Mouse (Mus musculus): ENCODE measurements at regions not wholly inside any gene's neighbourhood (a gene's known extent, or its start where the extent isn't known, plus 50 kb on each side); places are given as distances from the start of the nearest gene placed in this dataset.

DNA sequence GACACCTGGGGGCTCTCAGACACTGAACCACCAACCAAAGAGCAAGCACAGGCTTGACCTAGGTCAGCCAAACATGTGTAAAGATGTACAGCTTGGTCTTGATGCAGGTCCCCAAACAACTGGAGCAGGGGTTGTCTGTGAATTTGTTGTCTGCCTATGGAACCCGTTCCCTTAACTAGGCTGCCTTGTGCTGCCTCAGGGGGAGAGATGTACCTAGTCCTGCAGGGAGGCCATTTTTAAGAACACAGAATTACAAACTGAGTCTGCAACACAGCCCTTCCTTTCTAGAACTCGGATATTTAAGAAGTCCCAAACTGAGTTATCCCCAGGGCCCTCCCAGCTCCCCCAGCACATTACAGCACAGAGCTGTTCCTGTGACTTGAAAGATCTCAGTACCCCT, 57.5 kb upstream of the Lama4 start:
- DNase-seq (ENCODE audit: low spot score) (no peak), ATAC-seq (ENCODE audit: extremely low read depth, insufficient number of reproducible peaks, low FRiP score, poor library complexity, severe bottlenecking) (no peak)
- TF ChIP-seq POLR2AphosphoS5 (IDR thresholded peaks at IDR 0.05; ENCODE audit: insufficient replicate concordance, low read depth, low read length) (no peak), CTCF (IDR thresholded peaks at IDR 0.05; ENCODE audit: low read depth, low read length) (no peak), GATA1 (IDR thresholded peaks at IDR 0.05; ENCODE audit: borderline replicate concordance, low read length) (no peak)
- no peaks in the 10 kb centered on the region for H3K9me3 ChIP-seq (replicated peaks)
- H3K27me3 ChIP-seq (ENCODE audit: insufficient read depth, low read length): 0 out of 2 replicates have a peak, but pooled peaks cover 4% of the 10 kb centered on the region
- no peak overlapping the region for H3K4me3 ChIP-seq (ENCODE audit: low read depth, low read length)
- no peaks in the 10 kb centered on the region for H3K4me1 ChIP-seq (ENCODE audit: insufficient read depth, low read depth, low read length)
- H3K36me3 ChIP-seq (replicated peaks): no peaks in the 10 kb centered on the region

DNA sequence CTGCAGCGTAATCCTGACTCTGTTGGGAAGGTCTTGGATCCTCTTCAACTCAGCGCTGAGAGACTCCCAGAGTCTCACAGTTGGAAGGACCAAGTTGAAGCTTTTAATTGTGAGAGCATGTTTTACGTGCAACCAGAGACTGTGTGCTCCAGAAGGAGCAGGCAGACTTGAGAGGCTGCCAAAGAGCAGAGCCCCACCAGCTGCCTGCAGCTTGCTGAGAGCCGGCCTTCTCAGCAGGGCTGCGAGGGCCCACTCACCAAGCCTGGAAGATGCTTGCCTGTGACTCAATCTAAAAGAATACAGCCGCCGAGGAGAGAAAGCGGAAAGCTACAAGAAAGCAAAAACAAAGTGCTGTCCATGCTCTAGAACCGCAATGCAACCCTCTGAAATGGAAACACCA, 57.0 kb upstream of the Lama4 start:
- H3K36me3 ChIP-seq (replicated peaks): no peaks in the 10 kb centered on the region
- H3K4me3 ChIP-seq (ENCODE audit: low read depth, low read length): no peak overlapping the region
- H3K4me1 ChIP-seq (ENCODE audit: insufficient read depth, low read depth, low read length): no peaks in the 10 kb centered on the region
- no peaks in the 10 kb centered on the region for H3K9me3 ChIP-seq (replicated peaks)
- DNase-seq (ENCODE audit: low spot score) (no peak), ATAC-seq (ENCODE audit: extremely low read depth, insufficient number of reproducible peaks, low FRiP score, poor library complexity, severe bottlenecking) (no peak)
- TF ChIP-seq POLR2AphosphoS5 (IDR thresholded peaks at IDR 0.05; ENCODE audit: insufficient replicate concordance, low read depth, low read length): no peak
- TF ChIP-seq GATA2 (IDR thresholded peaks at IDR 0.05; ENCODE audit: borderline replicate concordance, low read depth, low read length): no peak
- no peak for TF ChIP-seq CTCF (IDR thresholded peaks at IDR 0.05; ENCODE audit: low read depth, low read length)
- no peak for TF ChIP-seq GATA1 (IDR thresholded peaks at IDR 0.05; ENCODE audit: borderline replicate concordance, low read length)
- no peak for TF ChIP-seq TAL1 (conservative IDR thresholded peaks at IDR 0.05; ENCODE audit: low read depth, low read length)
- H3K27me3 ChIP-seq (ENCODE audit: insufficient read depth, low read length): 0 out of 2 replicates have a peak, but pooled peaks cover 4% of the 10 kb centered on the region

DNA sequence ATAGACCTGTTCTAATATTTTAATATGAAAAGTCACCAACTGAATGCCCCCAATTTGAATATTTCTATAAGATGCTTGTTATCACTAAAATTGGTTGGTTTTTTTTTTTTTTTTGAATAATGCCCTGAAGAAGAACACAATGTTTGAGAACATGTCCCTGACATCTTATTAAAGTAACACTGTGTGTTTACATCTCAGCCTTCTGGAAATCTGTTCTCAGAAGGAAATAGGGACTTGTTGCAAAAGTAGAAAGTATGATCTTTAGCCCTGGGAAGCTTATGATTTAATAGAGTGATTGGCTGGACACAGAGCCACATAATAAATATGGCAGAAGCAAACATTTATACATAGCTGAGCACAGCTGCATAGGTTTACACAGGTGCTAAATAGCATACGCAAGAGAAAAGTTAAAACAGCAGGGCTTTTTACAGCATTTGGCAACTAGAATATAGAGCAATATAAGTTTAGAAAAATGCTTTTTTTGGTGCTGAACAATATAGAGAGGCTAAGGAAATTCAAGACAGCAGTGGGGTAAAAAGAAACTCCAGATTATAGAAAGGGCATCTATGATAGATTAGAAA, 56.1 kb upstream of the Lama4 start:
- ATAC-seq (ENCODE audit: extremely low read depth, insufficient number of reproducible peaks, low FRiP score, poor library complexity, severe bottlenecking) (no peak), DNase-seq (ENCODE audit: low spot score) (no peak)
- Histone ChIP-seq H3K4me3 (ENCODE audit: low read depth, low read length) (no peak overlapping the region), H3K27me3 (ENCODE audit: insufficient read depth, low read length) (0 out of 2 replicates have a peak, but pooled peaks cover 4% of the 10 kb centered on the region), H3K36me3 (replicated peaks) (no peaks in the 10 kb centered on the region), H3K9me3 (replicated peaks) (no peaks in the 10 kb centered on the region), H3K4me1 (ENCODE audit: insufficient read depth, low read depth, low read length) (no peaks in the 10 kb centered on the region)
- TF ChIP-seq POLR2AphosphoS5 (IDR thresholded peaks at IDR 0.05; ENCODE audit: insufficient replicate concordance, low read depth, low read length) (no peak), GATA2 (IDR thresholded peaks at IDR 0.05; ENCODE audit: borderline replicate concordance, low read depth, low read length) (no peak), GATA1 (IDR thresholded peaks at IDR 0.05; ENCODE audit: borderline replicate concordance, low read length) (no peak), TAL1 (conservative IDR thresholded peaks at IDR 0.05; ENCODE audit: low read depth, low read length) (no peak), CTCF (IDR thresholded peaks at IDR 0.05; ENCODE audit: low read depth, low read length) (no peak)

DNA sequence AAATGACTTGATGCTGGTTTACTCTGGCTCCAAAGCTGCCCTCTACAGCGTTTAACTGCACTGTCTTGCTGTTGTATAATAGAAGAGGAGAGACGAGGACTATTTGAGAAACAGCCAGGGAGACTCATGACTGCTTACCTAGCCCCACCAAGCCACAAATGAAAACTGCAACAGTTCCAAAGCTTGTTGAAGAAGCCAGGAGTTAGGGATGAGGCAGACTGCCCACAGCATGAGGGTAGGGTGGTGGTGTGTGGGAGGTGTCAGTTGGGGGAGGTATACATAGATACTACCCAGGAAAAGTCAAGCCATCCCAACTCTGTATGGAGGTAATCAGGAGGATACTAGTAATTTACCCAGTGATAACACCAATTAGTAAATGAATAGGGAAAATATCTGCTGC, 55.5 kb upstream of the Lama4 start:
- ATAC-seq (ENCODE audit: extremely low read depth, insufficient number of reproducible peaks, low FRiP score, poor library complexity, severe bottlenecking): no peak
- no peak for DNase-seq (ENCODE audit: low spot score)
- TF ChIP-seq TAL1 (conservative IDR thresholded peaks at IDR 0.05; ENCODE audit: low read depth, low read length): no peak
- TF ChIP-seq GATA2 (IDR thresholded peaks at IDR 0.05; ENCODE audit: borderline replicate concordance, low read depth, low read length): no peak
- no peak for TF ChIP-seq GATA1 (IDR thresholded peaks at IDR 0.05; ENCODE audit: borderline replicate concordance, low read length)
- TF ChIP-seq CTCF (IDR thresholded peaks at IDR 0.05; ENCODE audit: low read depth, low read length): no peak
- H3K36me3 ChIP-seq (replicated peaks): no peaks in the 10 kb centered on the region
- H3K4me1 ChIP-seq (ENCODE audit: insufficient read depth, low read depth, low read length): no peaks in the 10 kb centered on the region
- 0 out of 2 replicates have a peak, but pooled peaks cover 4% of the 10 kb centered on the region for H3K27me3 ChIP-seq (ENCODE audit: insufficient read depth, low read length)
- H3K4me3 ChIP-seq (ENCODE audit: low read depth, low read length): no peak overlapping the region
- no peaks in the 10 kb centered on the region for H3K9me3 ChIP-seq (replicated peaks)

DNA sequence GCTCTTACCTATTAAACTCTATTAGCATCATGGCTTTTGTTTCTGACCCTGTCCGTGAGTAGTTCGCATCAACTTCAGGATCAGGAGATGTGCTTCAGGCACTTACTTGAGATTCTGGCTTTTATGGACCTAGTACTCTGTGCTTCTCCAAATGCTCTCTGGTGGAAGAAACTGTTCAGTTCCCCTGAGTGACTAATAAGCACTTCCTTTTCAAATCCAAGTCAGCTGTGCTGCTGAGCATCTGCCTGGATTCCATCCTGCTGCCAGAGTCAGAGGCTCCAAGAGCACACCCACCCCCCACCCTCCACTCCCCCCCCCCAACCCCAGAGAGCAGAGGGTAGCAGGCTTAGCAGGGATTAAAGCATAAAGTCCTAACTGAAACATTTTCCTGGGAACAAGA, 52.3 kb upstream of the Lama4 start:
- DNase-seq (ENCODE audit: low spot score) (no peak), ATAC-seq (ENCODE audit: extremely low read depth, insufficient number of reproducible peaks, low FRiP score, poor library complexity, severe bottlenecking) (no peak)
- Histone ChIP-seq H3K4me3 (ENCODE audit: low read depth, low read length) (no peak overlapping the region), H3K9me3 (replicated peaks) (no peaks in the 10 kb centered on the region), H3K4me1 (ENCODE audit: insufficient read depth, low read depth, low read length) (no peaks in the 10 kb centered on the region), H3K27me3 (ENCODE audit: insufficient read depth, low read length) (0 out of 2 replicates have a peak, but pooled peaks cover 4% of the 10 kb centered on the region), H3K36me3 (replicated peaks) (no peaks in the 10 kb centered on the region)
- TF ChIP-seq GATA1 (IDR thresholded peaks at IDR 0.05; ENCODE audit: borderline replicate concordance, low read length) (no peak), POLR2AphosphoS5 (IDR thresholded peaks at IDR 0.05; ENCODE audit: insufficient replicate concordance, low read depth, low read length) (no peak), TAL1 (conservative IDR thresholded peaks at IDR 0.05; ENCODE audit: low read depth, low read length) (no peak), GATA2 (IDR thresholded peaks at IDR 0.05; ENCODE audit: borderline replicate concordance, low read depth, low read length) (no peak), CTCF (IDR thresholded peaks at IDR 0.05; ENCODE audit: low read depth, low read length) (no peak)
